Mouse (Mus musculus): Measurements from ENCODE around the gene Eftud2.

Gene Eftud2

GRCm38 (mm10) chr11:102880585-102881313 lies at the start of gene Eftud2, which contains the start of gene Ccdc103:
Eftud2 (minus strand) TSS chr11:102880985.
Ccdc103 (plus strand) TSS chr11:102881204.
- DNase-seq (ENCODE audit: low spot score) = peak; percentile 81

DNA sequence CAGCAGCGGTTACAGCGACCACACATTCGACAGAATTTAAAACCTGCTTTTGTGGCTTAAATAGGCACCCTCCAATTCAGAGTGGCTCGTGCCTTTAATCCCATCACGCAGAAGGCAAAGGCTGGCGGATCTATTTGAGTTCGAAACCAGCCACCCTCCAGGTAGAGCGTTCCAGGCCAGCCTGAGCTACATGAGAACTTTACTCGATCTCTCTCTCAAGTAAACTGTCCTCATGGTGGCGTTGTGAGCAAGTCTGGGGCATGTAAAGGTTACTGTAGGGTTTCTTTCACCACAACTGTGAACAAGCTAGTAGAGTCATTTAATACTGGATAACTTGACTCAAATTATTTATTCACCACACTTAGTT lies 44.5 kb upstream of the Eftud2 start:
- DNase-seq (ENCODE audit: low spot score) = no peak

- DNase-seq (ENCODE audit: low spot score) = peak; percentile 90
Measured at GRCm38 (mm10) chr11:102924557-102925350, 44.0 kb upstream of the Eftud2 start, which contains the start of gene Kif18b. Kif18b (minus strand) TSS chr11:102925124.

GRCm38 (mm10) chr11:102921491-102921890 lies 40.7 kb upstream of the Eftud2 start:
- DNase-seq (ENCODE audit: low spot score) = no peak

GRCm38 (mm10) chr11:102918077-102918476 lies 37.3 kb upstream of the Eftud2 start:
- DNase-seq (ENCODE audit: low spot score) = no peak

GRCm38 (mm10) chr11:102915380-102915779 lies 34.6 kb upstream of the Eftud2 start:
- no peak for DNase-seq (ENCODE audit: low spot score)

DNA sequence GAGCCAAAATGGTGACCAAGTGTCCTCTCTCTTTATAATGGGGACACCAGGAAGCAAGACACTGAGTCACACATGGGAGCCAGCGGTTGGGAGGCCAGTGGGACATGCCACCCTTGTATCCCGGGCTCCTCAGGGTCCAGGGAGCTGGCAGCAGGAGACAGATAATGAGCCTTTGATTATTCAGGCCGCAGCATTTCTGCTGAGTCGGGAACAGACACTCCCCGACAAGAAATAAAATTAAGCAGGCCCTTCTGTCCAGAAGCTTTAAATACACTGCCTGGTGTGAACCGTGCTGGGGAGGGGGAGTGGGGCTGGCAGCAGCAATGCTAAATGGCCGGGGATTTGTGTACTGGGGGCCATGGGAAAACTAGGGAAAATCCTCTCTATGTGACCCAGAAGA lies 30.6 kb upstream of the Eftud2 start:
- DNase-seq (ENCODE audit: low spot score) = no peak

- DNase-seq (ENCODE audit: low spot score) = no peak
Measured at GRCm38 (mm10) chr11:102903654-102904053, 22.9 kb upstream of the Eftud2 start.

GRCm38 (mm10) chr11:102902107-102902506 lies 21.3 kb upstream of the Eftud2 start:
- no peak for DNase-seq (ENCODE audit: low spot score)

- no peak for DNase-seq (ENCODE audit: low spot score)
Measured at GRCm38 (mm10) chr11:102901199-102901598, 20.4 kb upstream of the Eftud2 start.

DNA sequence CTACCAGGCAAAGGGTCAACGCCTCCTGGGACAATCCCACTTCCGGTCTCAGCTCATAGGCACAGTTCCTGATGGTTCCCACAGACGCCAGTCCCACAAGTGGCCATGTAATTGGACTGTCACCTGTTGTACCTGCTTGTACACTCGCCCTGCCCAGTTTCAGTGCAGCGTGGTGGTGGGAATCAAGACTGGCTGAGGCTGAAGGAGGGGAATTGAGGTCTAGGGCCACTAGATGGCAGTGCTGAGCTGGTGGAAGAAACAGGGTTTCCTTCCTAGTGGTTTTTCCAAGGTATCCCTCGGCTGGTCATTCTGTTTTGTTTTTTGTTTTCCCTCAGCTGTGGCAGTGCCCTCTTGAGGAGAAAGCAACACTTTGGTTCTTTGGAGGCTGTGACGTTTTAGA lies 20.0 kb upstream of the Eftud2 start, which contains the start of gene Gfap:
Gfap (minus strand) TSS at position 150 of the 400 bp plus-strand sequence.
- DNase-seq (ENCODE audit: low spot score) = peak; percentile 28

GRCm38 (mm10) chr11:102898408-102898807 lies 17.6 kb upstream of the Eftud2 start:
- no peak for DNase-seq (ENCODE audit: low spot score)

GRCm38 (mm10) chr11:102896641-102897040 lies 15.9 kb upstream of the Eftud2 start:
- no peak for DNase-seq (ENCODE audit: low spot score)

GRCm38 (mm10) chr11:102895779-102896178 lies 15.0 kb upstream of the Eftud2 start:
- DNase-seq (ENCODE audit: low spot score) = no peak

- no peak for DNase-seq (ENCODE audit: low spot score)
Measured at GRCm38 (mm10) chr11:102894716-102895115, 13.9 kb upstream of the Eftud2 start.

GRCm38 (mm10) chr11:102893015-102893651 lies 12.3 kb upstream of the Eftud2 start:
- DNase-seq (ENCODE audit: low spot score) = peak; percentile 78

DNA sequence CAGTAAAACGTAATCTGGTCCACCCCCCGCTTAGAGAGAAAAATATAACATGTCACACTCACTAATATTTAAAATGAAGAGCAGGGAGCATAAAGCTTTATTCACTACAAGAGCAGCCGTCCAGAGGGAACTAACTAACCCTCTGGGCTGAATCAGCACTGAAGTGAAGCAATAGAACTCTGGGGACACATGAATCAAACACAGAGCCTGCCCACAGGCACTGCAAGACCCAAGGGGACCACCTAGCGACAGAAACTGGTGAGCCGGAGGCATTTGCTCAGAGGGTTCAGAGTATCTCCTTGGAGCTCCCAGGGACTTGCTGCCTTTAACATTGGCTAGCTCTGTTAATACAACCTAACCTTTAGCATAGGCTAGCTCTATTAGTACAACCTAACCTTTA lies 9.3 kb upstream of the Eftud2 start:
- DNase-seq (ENCODE audit: low spot score) = no peak

DNA sequence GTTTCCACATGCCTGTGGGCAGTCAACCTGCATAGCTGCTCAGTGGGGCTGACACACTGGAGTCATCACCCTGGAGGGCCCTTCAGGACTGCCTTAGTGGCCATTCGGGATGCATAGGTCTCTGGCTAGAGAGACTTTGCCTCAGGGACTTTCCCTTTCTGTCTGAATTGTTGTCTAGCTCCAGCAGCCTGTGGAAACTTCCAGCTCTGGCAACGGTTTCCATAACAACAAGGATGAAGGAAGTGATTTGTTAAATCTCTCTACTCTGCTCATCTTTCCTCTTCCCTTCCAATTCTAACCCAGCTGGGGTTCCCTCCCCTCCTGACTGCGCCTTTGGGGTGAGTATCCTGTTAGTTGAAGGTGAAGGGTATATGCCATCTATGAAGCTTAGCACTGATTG lies 7.3 kb upstream of the Eftud2 start:
- DNase-seq (ENCODE audit: low spot score) = no peak

DNA sequence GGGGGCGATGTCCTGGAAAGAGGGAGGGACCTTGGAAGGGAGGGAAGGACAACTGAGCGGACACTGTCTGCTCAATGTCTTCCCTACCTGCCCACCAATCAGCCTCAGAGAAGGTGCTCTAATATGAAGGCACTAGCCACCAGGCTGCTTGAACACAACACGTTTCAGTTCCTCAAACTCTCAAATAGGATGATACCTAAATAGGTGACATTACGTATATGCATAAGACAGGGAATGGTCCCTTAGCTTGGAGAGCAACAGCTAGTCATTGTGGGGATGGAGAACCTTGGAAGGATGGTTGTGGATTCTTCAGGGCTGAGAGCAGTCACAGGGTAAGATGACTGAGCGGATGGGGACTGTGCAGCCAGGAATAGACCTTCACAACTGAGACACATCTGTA lies 6.6 kb upstream of the Eftud2 start:
- no peak for DNase-seq (ENCODE audit: low spot score)

DNA sequence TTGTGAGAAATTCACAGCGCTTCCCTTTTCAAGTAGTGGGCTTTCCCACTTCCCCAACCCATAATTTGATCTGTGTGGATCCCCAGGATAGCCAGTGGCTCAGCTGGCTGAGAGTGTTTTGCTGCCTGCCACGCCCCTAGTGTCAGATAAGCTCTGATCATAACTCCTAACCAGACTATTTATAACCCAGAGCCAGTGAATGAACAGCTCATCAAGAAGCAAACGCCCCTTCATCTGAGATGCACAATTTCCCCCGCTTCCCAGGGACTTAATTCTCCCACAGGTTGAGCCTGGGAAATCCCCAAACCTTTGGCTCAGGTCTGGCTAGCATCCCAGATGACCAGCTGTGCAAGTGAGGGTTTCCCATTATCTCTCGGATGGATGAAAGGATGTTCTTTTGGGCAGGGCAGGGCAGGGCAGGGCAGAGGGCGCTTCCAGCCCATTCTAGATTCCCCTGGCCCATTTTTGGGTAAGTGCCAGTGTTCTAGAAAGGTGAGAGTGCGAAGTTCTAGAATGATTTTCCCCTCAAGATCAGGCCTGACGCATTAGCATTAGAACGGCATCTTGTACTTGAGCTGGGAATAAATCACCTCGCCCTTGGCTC lies 3.9 kb upstream of the Eftud2 start, which contains the start of gene Fam187a:
Fam187a (plus strand) TSS at position 554 of the 604 bp plus-strand sequence.
- no peak for DNase-seq (ENCODE audit: low spot score)

GRCm38 (mm10) chr11:102881314-102882198 lies 771 bp upstream of the Eftud2 start:
- DNase-seq (ENCODE audit: low spot score) = no peak

Data from ovary, adult 18-20 months (tissue).